Mouse (Mus musculus) G1E (cell line): ENCODE results near the gene Tas2r134. TPM values are rescaled to one million over a fixed set of nuclear protein-coding genes. Genes with fewer than 3 reads are reported as not detected.

Experiments used
- ATAC-seq: 2 replicates; pipeline ENCODE4 v1.8.0; 2016; ENCODE audit warnings: mild to moderate bottlenecking; ENCODE audit not compliant: insufficient number of reproducible peaks, poor library complexity, low FRiP score, severe bottlenecking; ENCODE audit errors: extremely low read depth
- DNase-seq: peaks from one replicate; pipeline ENCODE4 v3.0.0; 2012; ENCODE audit warnings: low spot score
- H3K27me3 ChIP-seq: 2 replicates; pipeline ENCODE4 v1.6.1; 2012; ENCODE audit warnings: mild to moderate bottlenecking, low read length, inconsistent platforms; ENCODE audit not compliant: insufficient read depth
- H3K36me3 ChIP-seq: replicated peaks from 2 replicates; pipeline ENCODE3; 2012; ENCODE audit warnings: mild to moderate bottlenecking, inconsistent platforms
- H3K4me1 ChIP-seq: 2 replicates; pipeline ENCODE4 v1.6.1; 2012; ENCODE audit warnings: low read depth, low read length, inconsistent platforms, mixed read lengths; ENCODE audit not compliant: insufficient read depth
- H3K4me3 ChIP-seq: 2 replicates; pipeline ENCODE4 v1.5.1; 2012; ENCODE audit warnings: low read depth, mild to moderate bottlenecking, inconsistent platforms, low read length, moderate library complexity, mixed read lengths
- H3K9me3 ChIP-seq: replicated peaks from 2 replicates; pipeline ENCODE4 v1.6.1; 2012; ENCODE audit warnings: inconsistent platforms
- CTCF ChIP-seq: IDR thresholded peaks from 2 replicates; pipeline ENCODE4 v1.5.1; 2012; ENCODE audit warnings: low read depth, low read length, inconsistent platforms, mixed read lengths
- GATA1 ChIP-seq: IDR thresholded peaks from 2 replicates; pipeline ENCODE4 v1.6.1; 2012; ENCODE audit warnings: borderline replicate concordance, low read length, inconsistent platforms, mixed read lengths
- GATA2 ChIP-seq: IDR thresholded peaks from 2 replicates; pipeline ENCODE4 v1.6.1; 2012; ENCODE audit warnings: low read depth, low read length, inconsistent platforms, borderline replicate concordance
- POLR2AphosphoS5 ChIP-seq: IDR thresholded peaks from 2 replicates; pipeline ENCODE4 v1.6.1; 2012; ENCODE audit warnings: low read depth, low read length, inconsistent platforms; ENCODE audit not compliant: insufficient replicate concordance
- TAL1 ChIP-seq: conservative IDR thresholded peaks from 2 replicates; pipeline ENCODE4 v1.6.1; 2012; ENCODE audit warnings: low read depth, low read length, inconsistent platforms, mixed read lengths
- polyA plus RNA-seq: library from polyadenylated mRNA; stranded (reverse); fragments of >175 nt; gene quantifications from 2 replicates; pipeline ENCODE4 v1.2.3, GENCODE M21; 2012
- total RNA-seq, 2 experiments: library from RNA; stranded (forward) in 1 of 2; stranded (reverse) in 1 of 2; fragments of 200-1000 nt in 1 of 2; fragments of >200 nt in 1 of 2; fragmentation: Nextera tagmentation in 1 of 2; gene quantifications; 2 replicates each; pipeline ENCODE4 v1.2.3; 2014 to 2017

The Tas2r134 gene
- total and polyA plus RNA-seq, 3 experiments, result not detected

- Histone ChIP-seq H3K27me3 (no peaks in the 10 kb centered on the region), H3K4me3 (no peak overlapping the region), H3K9me3 (peaks cover 3% of the 10 kb centered on the region; the same call in 1 of the 2 replicates), H3K4me1 (no peaks in the 10 kb centered on the region), H3K36me3 (no peaks in the 10 kb centered on the region)
- no peak for DNase-seq
- ATAC-seq, result no peak
- no peak for TF ChIP-seq CTCF
- TF ChIP-seq GATA2, result no peak
- no peak for TF ChIP-seq TAL1
- no peak for TF ChIP-seq POLR2AphosphoS5
- no peak for TF ChIP-seq GATA1
Measured at GRCm38 (mm10) chr2:51613716-51614115, 13.6 kb upstream of the Tas2r134 start.

DNA sequence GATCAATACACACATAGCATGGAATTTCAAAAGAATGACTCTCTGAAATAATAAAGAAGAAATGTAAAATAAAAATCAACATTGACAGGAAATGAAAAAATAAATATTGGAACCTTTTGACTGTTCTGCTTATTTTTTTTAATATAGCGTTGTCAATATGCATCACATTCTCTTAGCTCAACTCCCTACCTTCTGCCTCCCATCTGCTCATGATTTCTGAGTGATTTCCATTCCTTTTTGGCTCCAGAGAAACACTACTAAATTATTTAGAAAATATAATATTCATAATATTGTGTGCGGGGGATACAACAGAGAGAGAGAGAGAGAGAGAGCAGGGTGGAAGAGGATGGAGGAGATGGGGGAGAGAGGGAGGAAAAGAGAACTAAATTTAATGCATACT, 5.4 kb upstream of the Tas2r134 start:
- Histone ChIP-seq H3K4me3 (no peak overlapping the region), H3K27me3 (no peaks in the 10 kb centered on the region), H3K9me3 (peaks cover 1% of the 10 kb centered on the region), H3K4me1 (no peaks in the 10 kb centered on the region), H3K36me3 (no peaks in the 10 kb centered on the region)
- no peak for TF ChIP-seq GATA1
- no peak for TF ChIP-seq CTCF
- no peak for TF ChIP-seq POLR2AphosphoS5
- TF ChIP-seq GATA2, result no peak
- no peak for TF ChIP-seq TAL1
- DNase-seq (no peak), ATAC-seq (no peak)

- TF ChIP-seq CTCF (no peak), TAL1 (no peak), GATA2 (no peak), GATA1 (no peak), POLR2AphosphoS5 (no peak)
- H3K27me3 ChIP-seq, result no peaks in the 10 kb centered on the region
- ATAC-seq, result no peak
Measured at GRCm38 (mm10) chr2:51626007-51626406, 1.3 kb upstream of the Tas2r134 start.

GRCm38 (mm10) chr2:51631428-51631827, 4.1 kb downstream of the Tas2r134 start:
- H3K27me3 ChIP-seq, result no peaks in the 10 kb centered on the region
- no peak overlapping the region for H3K4me3 ChIP-seq
- DNase-seq (no peak), ATAC-seq (no peak)
- H3K9me3 ChIP-seq, result peaks cover 12% of the 10 kb centered on the region
- TF ChIP-seq TAL1, result no peak
- TF ChIP-seq CTCF, result no peak
- no peak for TF ChIP-seq POLR2AphosphoS5
- TF ChIP-seq GATA1, result no peak
- no peak for TF ChIP-seq GATA2
- no peaks in the 10 kb centered on the region for H3K36me3 ChIP-seq
- no peaks in the 10 kb centered on the region for H3K4me1 ChIP-seq

More at GRCm38 (mm10) chr2:51626007-51626406, 1.3 kb upstream of the Tas2r134 start:
- Histone ChIP-seq H3K9me3 (peaks cover 8% of the 10 kb centered on the region), H3K36me3 (no peaks in the 10 kb centered on the region), H3K4me1 (no peaks in the 10 kb centered on the region), H3K4me3 (no peak overlapping the region)
- DNase-seq, result no peak

DNA sequence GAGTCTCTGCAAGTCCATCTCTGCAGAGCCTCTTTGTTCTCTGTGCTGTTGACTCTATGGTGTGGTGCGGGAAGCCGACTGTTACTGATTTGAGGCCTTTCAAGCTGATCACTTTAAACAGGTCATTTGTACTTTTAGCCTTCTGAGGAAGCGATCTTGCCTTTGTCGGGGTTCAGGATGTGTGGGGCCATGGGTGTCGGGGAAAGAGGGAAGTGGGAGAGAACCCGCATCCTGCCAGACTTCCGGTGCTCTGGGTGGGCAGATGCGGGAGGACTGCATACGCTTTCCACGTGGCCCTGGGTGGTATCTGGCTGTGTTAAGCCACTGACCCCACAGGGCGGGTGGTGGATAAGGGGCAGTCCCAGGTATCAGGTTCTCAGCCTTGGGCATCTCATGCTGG, 10.4 kb downstream of the Tas2r134 start:
- TF ChIP-seq GATA2 (no peak), POLR2AphosphoS5 (no peak), CTCF (no peak), GATA1 (no peak), TAL1 (no peak)
- Histone ChIP-seq H3K4me3 (no peak overlapping the region), H3K27me3 (no peaks in the 10 kb centered on the region), H3K9me3 (peaks cover 13% of the 10 kb centered on the region; the same call in 1 of the 2 replicates), H3K4me1 (no peaks in the 10 kb centered on the region), H3K36me3 (no peaks in the 10 kb centered on the region)
- ATAC-seq (no peak), DNase-seq (no peak)

GRCm38 (mm10) chr2:51641635-51642034, 14.3 kb downstream of the Tas2r134 start:
- H3K4me3 ChIP-seq, result no peak overlapping the region
- TF ChIP-seq POLR2AphosphoS5 (no peak), GATA2 (no peak), GATA1 (no peak), TAL1 (no peak), CTCF (no peak)
- H3K27me3 ChIP-seq, result no peaks in the 10 kb centered on the region
- 0 out of 2 replicates have a peak, but pooled peaks cover 10% of the 10 kb centered on the region for H3K9me3 ChIP-seq
- ATAC-seq, result no peak
- no peak for DNase-seq
- no peaks in the 10 kb centered on the region for H3K4me1 ChIP-seq
- H3K36me3 ChIP-seq, result no peaks in the 10 kb centered on the region
